Mouse (Mus musculus): ENCODE data around the gene Cym. TPM values are rescaled to one million over a fixed set of nuclear protein-coding genes. Genes with fewer than 3 reads are reported as not detected.
A peak's percentile ranks its signal among the peaks of the same experiment; 100 is the strongest.

The Cym gene
- polyA plus RNA-seq, 1 experiment from 2014 or later: not detected

GRCm38 (mm10) chr3:107216400-107217100 is 5.0 kb downstream of the Cym start:
- Histone ChIP-seq H3K9me3 (ENCODE audit: control insufficient read depth, low read length) (no peaks in the 10 kb centered on the region), H3K27ac (replicated peaks; ENCODE audit: low read depth, low read length) (no peak overlapping the region), H3K27me3 (replicated peaks; ENCODE audit: control insufficient read depth, insufficient read depth, low read length) (no peaks in the 10 kb centered on the region), H3K4me1 (ENCODE audit: control insufficient read depth, insufficient read depth, low read length) (no peaks in the 10 kb centered on the region), H3K9ac (ENCODE audit: low read depth, low read length) (no peak overlapping the region), H3K4me2 (ENCODE audit: low read depth, low read length) (no peak overlapping the region), H3K4me3 (ENCODE audit: low read depth, low read length) (no peak overlapping the region), H3K36me3 (ENCODE audit: control insufficient read depth, insufficient read depth, low read length) (no peaks in the 10 kb centered on the region)
- DNase-seq (ENCODE audit: low spot score) (no peak), ATAC-seq (ENCODE audit: low read depth) (no peak)
- WGBS: 72% methylated on average over 8 of the region's 8 CpGs

GRCm38 (mm10) chr3:107214606-107215005 is 6.9 kb downstream of the Cym start:
- Histone ChIP-seq H3K4me1 (ENCODE audit: control insufficient read depth, insufficient read depth, low read length) (no peaks in the 10 kb centered on the region), H3K4me3 (ENCODE audit: low read depth, low read length) (no peak overlapping the region), H3K27ac (replicated peaks; ENCODE audit: low read depth, low read length) (no peak overlapping the region), H3K4me2 (ENCODE audit: low read depth, low read length) (no peak overlapping the region), H3K27me3 (replicated peaks; ENCODE audit: control insufficient read depth, insufficient read depth, low read length) (no peaks in the 10 kb centered on the region), H3K9me3 (ENCODE audit: control insufficient read depth, low read length) (no peaks in the 10 kb centered on the region), H3K9ac (ENCODE audit: low read depth, low read length) (no peak overlapping the region), H3K36me3 (ENCODE audit: control insufficient read depth, insufficient read depth, low read length) (no peaks in the 10 kb centered on the region)
- 75% methylated on average over 5 of the region's 5 CpGs for WGBS
- ATAC-seq (ENCODE audit: low read depth): no peak
- no peak for DNase-seq (ENCODE audit: low spot score)

- DNase-seq (ENCODE audit: low spot score): no peak
- H3K9ac ChIP-seq (ENCODE audit: low read depth, low read length): no peak overlapping the region
- no peaks in the 10 kb centered on the region for H3K4me1 ChIP-seq (ENCODE audit: control insufficient read depth, insufficient read depth, low read length)
- H3K4me3 ChIP-seq (ENCODE audit: low read depth, low read length): no peak overlapping the region
- H3K36me3 ChIP-seq (ENCODE audit: control insufficient read depth, insufficient read depth, low read length): no peaks in the 10 kb centered on the region
- H3K9me3 ChIP-seq (ENCODE audit: control insufficient read depth, low read length): no peaks in the 10 kb centered on the region
- no peak for ATAC-seq (ENCODE audit: low read depth)
- no peak overlapping the region for H3K27ac ChIP-seq (replicated peaks; ENCODE audit: low read depth, low read length)
- no peak overlapping the region for H3K4me2 ChIP-seq (ENCODE audit: low read depth, low read length)
- WGBS: 66% methylated on average over 7 of the region's 7 CpGs
- H3K27me3 ChIP-seq (replicated peaks; ENCODE audit: control insufficient read depth, insufficient read depth, low read length): no peaks in the 10 kb centered on the region
These were observed 13.8 kb downstream of the Cym start for GRCm38 (mm10) chr3:107207625-107208253.

- H3K4me2 ChIP-seq (ENCODE audit: low read depth, low read length): no peak overlapping the region
- H3K9me3 ChIP-seq (ENCODE audit: control insufficient read depth, low read length): no peaks in the 10 kb centered on the region
- no peaks in the 10 kb centered on the region for H3K27me3 ChIP-seq (replicated peaks; ENCODE audit: control insufficient read depth, insufficient read depth, low read length)
- 36% methylated on average over 4 of the region's 4 CpGs for WGBS
- no peaks in the 10 kb centered on the region for H3K36me3 ChIP-seq (ENCODE audit: control insufficient read depth, insufficient read depth, low read length)
- H3K27ac ChIP-seq (replicated peaks; ENCODE audit: low read depth, low read length): no peak overlapping the region
- H3K9ac ChIP-seq (ENCODE audit: low read depth, low read length): no peak overlapping the region
- ATAC-seq (ENCODE audit: low read depth) (no peak), DNase-seq (ENCODE audit: low spot score) (no peak)
- H3K4me1 ChIP-seq (ENCODE audit: control insufficient read depth, insufficient read depth, low read length): no peaks in the 10 kb centered on the region
- H3K4me3 ChIP-seq (ENCODE audit: low read depth, low read length): no peak overlapping the region
These were observed 14.9 kb downstream of the Cym start for GRCm38 (mm10) chr3:107206490-107207150.

- Histone ChIP-seq H3K36me3 (ENCODE audit: control insufficient read depth, insufficient read depth, low read length) (no peaks in the 10 kb centered on the region), H3K4me2 (ENCODE audit: low read depth, low read length) (no peak overlapping the region), H3K27me3 (replicated peaks; ENCODE audit: control insufficient read depth, insufficient read depth, low read length) (no peaks in the 10 kb centered on the region), H3K9ac (ENCODE audit: low read depth, low read length) (no peak overlapping the region), H3K4me1 (ENCODE audit: control insufficient read depth, insufficient read depth, low read length) (no peaks in the 10 kb centered on the region), H3K4me3 (ENCODE audit: low read depth, low read length) (no peak overlapping the region), H3K9me3 (ENCODE audit: control insufficient read depth, low read length) (no peaks in the 10 kb centered on the region), H3K27ac (replicated peaks; ENCODE audit: low read depth, low read length) (no peak overlapping the region)
- no peak for ATAC-seq (ENCODE audit: low read depth)
- WGBS: 16% methylated on average over 4 of the region's 4 CpGs
- DNase-seq (ENCODE audit: low spot score): peak; percentile 63
These were observed 15.5 kb downstream of the Cym start for GRCm38 (mm10) chr3:107205994-107206393.

- Histone ChIP-seq H3K9ac (ENCODE audit: low read depth, low read length) (no peak overlapping the region), H3K9me3 (ENCODE audit: control insufficient read depth, low read length) (no peaks in the 10 kb centered on the region), H3K36me3 (ENCODE audit: control insufficient read depth, insufficient read depth, low read length) (no peaks in the 10 kb centered on the region), H3K27me3 (replicated peaks; ENCODE audit: control insufficient read depth, insufficient read depth, low read length) (no peaks in the 10 kb centered on the region), H3K27ac (replicated peaks; ENCODE audit: low read depth, low read length) (no peak overlapping the region), H3K4me3 (ENCODE audit: low read depth, low read length) (no peak overlapping the region), H3K4me1 (ENCODE audit: control insufficient read depth, insufficient read depth, low read length) (no peaks in the 10 kb centered on the region), H3K4me2 (ENCODE audit: low read depth, low read length) (no peak overlapping the region)
- no peak for ATAC-seq (ENCODE audit: low read depth)
- no peak for DNase-seq (ENCODE audit: low spot score)
These were observed 16.4 kb downstream of the Cym start for GRCm38 (mm10) chr3:107205170-107205569.

GRCm38 (mm10) chr3:107204413-107204812 is 17.1 kb downstream of the Cym start:
- 86% methylated on average over 3 of the region's 3 CpGs for WGBS
- ATAC-seq (ENCODE audit: low read depth): no peak

GRCm38 (mm10) chr3:107201310-107202180 is 20.0 kb downstream of the Cym start:
- Histone ChIP-seq H3K4me3 (ENCODE audit: low read depth, low read length) (no peak overlapping the region), H3K9ac (ENCODE audit: low read depth, low read length) (no peak overlapping the region), H3K4me1 (ENCODE audit: control insufficient read depth, insufficient read depth, low read length) (no peaks in the 10 kb centered on the region), H3K36me3 (ENCODE audit: control insufficient read depth, insufficient read depth, low read length) (no peaks in the 10 kb centered on the region), H3K4me2 (ENCODE audit: low read depth, low read length) (no peak overlapping the region), H3K27ac (replicated peaks; ENCODE audit: low read depth, low read length) (no peak overlapping the region), H3K9me3 (ENCODE audit: control insufficient read depth, low read length) (no peaks in the 10 kb centered on the region), H3K27me3 (replicated peaks; ENCODE audit: control insufficient read depth, insufficient read depth, low read length) (no peaks in the 10 kb centered on the region)
- ATAC-seq (ENCODE audit: low read depth) (no peak), DNase-seq (ENCODE audit: low spot score) (no peak)
- 34% methylated on average over 9 of the region's 9 CpGs for WGBS

More at GRCm38 (mm10) chr3:107204413-107204812, 17.1 kb downstream of the Cym start:
- no peak overlapping the region for H3K4me2 ChIP-seq (ENCODE audit: low read depth, low read length)
- H3K4me3 ChIP-seq (ENCODE audit: low read depth, low read length): no peak overlapping the region
- H3K36me3 ChIP-seq (ENCODE audit: control insufficient read depth, insufficient read depth, low read length): no peaks in the 10 kb centered on the region
- H3K27me3 ChIP-seq (replicated peaks; ENCODE audit: control insufficient read depth, insufficient read depth, low read length): no peaks in the 10 kb centered on the region
- H3K9ac ChIP-seq (ENCODE audit: low read depth, low read length): no peak overlapping the region
- no peak for DNase-seq (ENCODE audit: low spot score)
- no peaks in the 10 kb centered on the region for H3K4me1 ChIP-seq (ENCODE audit: control insufficient read depth, insufficient read depth, low read length)
- H3K27ac ChIP-seq (replicated peaks; ENCODE audit: low read depth, low read length): no peak overlapping the region
- H3K9me3 ChIP-seq (ENCODE audit: control insufficient read depth, low read length): no peaks in the 10 kb centered on the region
